Mouse (Mus musculus) cortical plate, adult 2 months (tissue): Measurements from ENCODE around the gene Strip1.

ENCODE experiments used
- CTCF ChIP-seq: fragments of 200-500 bp; IDR thresholded peaks from 2 replicates; pipeline ENCODE4 v1.5.1; 2011; ENCODE audit warnings: mild to moderate bottlenecking, control low read depth, low read length; ENCODE audit not compliant: insufficient read depth; ENCODE audit errors: extremely low read depth
- POLR2A ChIP-seq: fragments of 200-500 bp; IDR thresholded peaks from 2 replicates; pipeline ENCODE4 v1.6.1; 2011; ENCODE audit warnings: mild to moderate bottlenecking, low read length, control low read depth; ENCODE audit not compliant: insufficient read depth; ENCODE audit errors: extremely low read depth

DNA sequence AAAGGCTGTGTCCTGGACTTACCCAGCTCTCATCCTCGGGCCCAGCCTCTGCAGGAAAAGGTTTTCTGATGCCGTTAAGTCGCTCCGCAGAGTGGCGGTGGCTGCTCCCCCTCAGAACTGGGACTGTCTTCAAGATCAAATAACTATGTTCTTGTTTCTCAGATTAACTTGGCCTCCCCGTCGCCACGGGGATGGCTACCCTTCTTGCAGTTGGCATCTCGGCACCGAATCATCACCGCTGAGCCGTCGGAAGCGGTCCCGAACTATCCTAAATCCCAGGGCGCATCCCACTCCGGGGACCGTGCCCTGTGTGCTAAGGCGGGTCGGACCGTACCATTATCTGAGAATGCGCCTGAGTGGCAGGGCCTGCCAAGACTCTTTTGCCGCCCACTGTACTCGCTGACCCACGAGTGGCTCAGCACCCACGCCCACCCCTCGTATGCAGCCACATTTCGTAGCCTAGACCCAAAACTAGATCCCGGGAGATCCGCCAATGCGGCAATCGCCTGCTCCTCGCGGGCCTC lies 35.5 kb downstream of the Strip1 start:
- no peak for TF ChIP-seq POLR2A
- TF ChIP-seq CTCF, result no peak
